Mouse (Mus musculus): ENCODE measurements at regions not wholly inside any gene's neighbourhood (a gene's known extent, or its start where the extent isn't known, plus 50 kb on each side); places are given as distances from the start of the nearest gene placed in this dataset.

DNA sequence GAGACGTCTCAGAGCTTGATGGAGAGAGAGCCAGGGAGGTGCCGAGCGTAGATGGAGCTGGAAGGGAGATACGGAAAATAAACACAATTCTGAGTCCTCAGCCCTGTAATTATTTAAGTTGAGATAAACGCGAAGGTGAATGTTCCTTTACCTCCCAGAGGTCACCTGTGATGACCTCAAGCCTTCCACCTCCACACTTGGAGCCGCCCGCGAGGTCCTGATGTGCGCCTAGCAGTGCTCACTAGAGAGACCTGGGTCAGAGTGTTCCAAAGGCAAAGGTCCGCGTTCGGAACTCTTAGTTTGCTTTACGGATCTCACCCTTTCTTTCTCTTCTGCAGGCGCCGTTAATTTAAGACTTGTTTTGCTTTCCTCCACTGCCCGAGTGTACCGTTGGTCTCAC is 117.0 kb upstream of the Krr1 start:
- Histone ChIP-seq H3K27ac (replicated peaks) (no peak overlapping the region), H3K9ac (no peak overlapping the region), H3K4me1 (replicated peaks) (no peaks in the 10 kb centered on the region), H3K4me3 (no peak overlapping the region), H3K36me3 (no peaks in the 10 kb centered on the region), H3K4me2 (no peak overlapping the region), H3K9me3 (no peaks in the 10 kb centered on the region), H3K27me3 (no peaks in the 10 kb centered on the region)
- WGBS: 94% methylated on average over 18 of the region's 18 CpGs
- ATAC-seq (ENCODE audit: low FRiP score, low read depth): no peak

DNA sequence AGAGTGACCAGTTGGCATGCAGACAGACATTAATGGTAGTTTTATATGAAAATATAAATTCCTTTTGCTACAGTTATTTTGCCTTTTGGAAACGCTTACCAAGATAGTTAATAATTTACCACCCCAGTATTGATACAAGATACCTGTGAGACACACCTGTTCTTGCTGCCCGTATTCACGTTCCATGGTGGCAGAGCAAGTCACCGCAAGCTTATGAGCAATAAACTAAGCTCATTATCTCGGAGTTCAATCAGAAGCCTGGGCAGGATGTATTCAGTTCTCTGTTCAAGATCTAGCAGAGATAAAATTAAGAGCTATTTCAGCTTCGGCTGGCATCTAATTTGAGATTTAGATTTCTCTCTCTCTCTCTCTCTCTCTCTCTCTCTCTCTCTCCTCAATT is 114.1 kb upstream of the Krr1 start:
- no peaks in the 10 kb centered on the region for H3K27me3 ChIP-seq
- H3K36me3 ChIP-seq: no peaks in the 10 kb centered on the region
- H3K4me1 ChIP-seq (replicated peaks): no peaks in the 10 kb centered on the region
- WGBS: 88% methylated on average over 6 of the region's 6 CpGs
- H3K4me3 ChIP-seq: no peak overlapping the region
- H3K9ac ChIP-seq: no peak overlapping the region
- H3K4me2 ChIP-seq: no peak overlapping the region
- H3K27ac ChIP-seq (replicated peaks): no peak overlapping the region
- H3K9me3 ChIP-seq: no peaks in the 10 kb centered on the region
- no peak for ATAC-seq (ENCODE audit: low FRiP score, low read depth)

- 80% methylated on average over 8 of the region's 8 CpGs for WGBS
- peaks cover 7% of the 10 kb centered on the region; the same call in 1 of the 2 replicates for H3K4me1 ChIP-seq (replicated peaks)
These were observed 107.1 kb upstream of the Krr1 start for GRCm38 (mm10) chr10:111865286-111865830.

DNA sequence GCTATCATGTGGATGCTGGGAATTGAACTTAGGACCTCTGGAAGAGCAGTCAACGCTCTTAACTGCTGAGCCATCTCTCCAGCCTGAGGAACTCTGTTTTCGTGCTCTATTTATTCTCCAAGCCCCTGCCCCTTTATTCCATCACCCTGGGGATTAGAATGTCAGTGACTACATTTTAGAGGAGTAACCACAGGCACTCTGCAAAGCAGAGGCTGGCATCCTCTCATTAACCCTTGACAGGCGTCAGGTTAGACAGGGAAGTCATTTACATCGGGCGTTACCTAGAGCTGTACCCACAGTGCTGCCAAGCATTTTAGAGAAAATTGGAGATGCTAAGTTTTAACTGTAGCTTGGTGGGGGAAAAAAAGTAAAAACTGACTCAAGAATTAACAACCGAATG is 105.4 kb upstream of the Krr1 start:
- peak; percentile 48; the same call in 1 of the 2 replicates for ATAC-seq (ENCODE audit: low FRiP score, low read depth)
- no peaks in the 10 kb centered on the region for H3K9me3 ChIP-seq
- no peaks in the 10 kb centered on the region for H3K36me3 ChIP-seq
- H3K4me3 ChIP-seq: no peak overlapping the region
- 0 out of 2 replicates have a peak overlapping the region, but pooled peaks have one; percentile 4 for H3K4me2 ChIP-seq
- H3K27me3 ChIP-seq: no peaks in the 10 kb centered on the region
- no peak overlapping the region for H3K27ac ChIP-seq (replicated peaks)
- H3K4me1 ChIP-seq (replicated peaks): peaks cover 7% of the 10 kb centered on the region; the same call in 1 of the 2 replicates
- WGBS: 9% methylated on average over 6 of the region's 6 CpGs
- no peak overlapping the region for H3K9ac ChIP-seq

More at GRCm38 (mm10) chr10:111865286-111865830, 107.1 kb upstream of the Krr1 start:
- Histone ChIP-seq H3K9me3 (no peaks in the 10 kb centered on the region), H3K36me3 (no peaks in the 10 kb centered on the region), H3K9ac (no peak overlapping the region), H3K27me3 (no peaks in the 10 kb centered on the region), H3K4me2 (no peak overlapping the region), H3K27ac (replicated peaks) (no peak overlapping the region), H3K4me3 (no peak overlapping the region)
- no peak for ATAC-seq (ENCODE audit: low FRiP score, low read depth)

DNA sequence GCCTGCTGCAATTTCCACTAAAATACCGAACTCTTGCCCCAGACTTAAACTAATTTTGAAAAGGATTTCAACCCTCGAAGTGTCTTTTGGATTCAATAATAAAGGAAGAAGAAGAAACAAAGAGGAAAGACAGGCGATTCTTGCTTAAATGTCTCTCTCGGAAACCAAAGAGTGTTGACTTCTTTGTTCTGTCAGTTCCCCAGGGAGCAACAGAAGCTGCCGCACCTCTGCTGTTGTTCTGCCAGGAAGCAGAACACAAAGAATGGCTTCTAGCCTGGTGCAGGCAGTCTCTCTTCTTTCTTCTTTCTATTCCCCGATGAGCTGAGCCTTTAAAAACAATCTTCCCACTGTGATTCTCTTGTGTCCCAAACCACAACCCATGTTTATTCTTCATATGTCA is 104.9 kb upstream of the Krr1 start:
- H3K27ac ChIP-seq (replicated peaks): 0 out of 2 replicates have a peak overlapping the region, but pooled peaks have one; percentile 22
- 0 out of 2 replicates have a peak overlapping the region, but pooled peaks have one; percentile 4 for H3K4me2 ChIP-seq
- H3K9ac ChIP-seq: no peak overlapping the region
- no peak for ATAC-seq (ENCODE audit: low FRiP score, low read depth)
- no peaks in the 10 kb centered on the region for H3K36me3 ChIP-seq
- peaks cover 7% of the 10 kb centered on the region; the same call in 1 of the 2 replicates for H3K4me1 ChIP-seq (replicated peaks)
- no peaks in the 10 kb centered on the region for H3K27me3 ChIP-seq
- H3K4me3 ChIP-seq: no peak overlapping the region
- under 1% methylated on average over 6 of the region's 6 CpGs for WGBS
- no peaks in the 10 kb centered on the region for H3K9me3 ChIP-seq

DNA sequence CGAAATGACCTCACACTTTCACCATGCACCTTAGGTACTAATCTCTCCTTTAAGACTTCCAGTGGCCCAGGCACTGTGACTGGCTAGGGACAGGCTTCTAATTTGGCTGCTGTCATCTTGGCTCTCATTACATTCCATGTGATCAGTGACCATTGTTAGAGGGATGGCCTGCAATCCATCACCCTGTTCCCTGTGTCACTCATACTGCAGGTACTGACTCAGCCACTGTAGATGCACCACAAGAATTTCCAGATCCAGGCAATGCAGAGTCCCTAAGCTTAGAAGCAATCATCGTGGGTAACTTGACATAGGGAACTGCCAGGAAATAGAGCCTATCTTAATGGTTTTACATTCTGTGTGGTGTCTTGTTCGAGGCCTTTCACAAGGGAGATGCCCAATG is 92.1 kb upstream of the Krr1 start:
- no peak for ATAC-seq (ENCODE audit: low FRiP score, low read depth)
- H3K27ac ChIP-seq (replicated peaks): no peak overlapping the region
- H3K36me3 ChIP-seq: no peaks in the 10 kb centered on the region
- H3K4me2 ChIP-seq: no peak overlapping the region
- no peak overlapping the region for H3K9ac ChIP-seq
- H3K9me3 ChIP-seq: no peaks in the 10 kb centered on the region
- H3K4me1 ChIP-seq (replicated peaks): peaks cover 13% of the 10 kb centered on the region
- no peak overlapping the region for H3K4me3 ChIP-seq
- H3K27me3 ChIP-seq: no peaks in the 10 kb centered on the region
- WGBS: 69% methylated on average over 3 of the region's 3 CpGs

DNA sequence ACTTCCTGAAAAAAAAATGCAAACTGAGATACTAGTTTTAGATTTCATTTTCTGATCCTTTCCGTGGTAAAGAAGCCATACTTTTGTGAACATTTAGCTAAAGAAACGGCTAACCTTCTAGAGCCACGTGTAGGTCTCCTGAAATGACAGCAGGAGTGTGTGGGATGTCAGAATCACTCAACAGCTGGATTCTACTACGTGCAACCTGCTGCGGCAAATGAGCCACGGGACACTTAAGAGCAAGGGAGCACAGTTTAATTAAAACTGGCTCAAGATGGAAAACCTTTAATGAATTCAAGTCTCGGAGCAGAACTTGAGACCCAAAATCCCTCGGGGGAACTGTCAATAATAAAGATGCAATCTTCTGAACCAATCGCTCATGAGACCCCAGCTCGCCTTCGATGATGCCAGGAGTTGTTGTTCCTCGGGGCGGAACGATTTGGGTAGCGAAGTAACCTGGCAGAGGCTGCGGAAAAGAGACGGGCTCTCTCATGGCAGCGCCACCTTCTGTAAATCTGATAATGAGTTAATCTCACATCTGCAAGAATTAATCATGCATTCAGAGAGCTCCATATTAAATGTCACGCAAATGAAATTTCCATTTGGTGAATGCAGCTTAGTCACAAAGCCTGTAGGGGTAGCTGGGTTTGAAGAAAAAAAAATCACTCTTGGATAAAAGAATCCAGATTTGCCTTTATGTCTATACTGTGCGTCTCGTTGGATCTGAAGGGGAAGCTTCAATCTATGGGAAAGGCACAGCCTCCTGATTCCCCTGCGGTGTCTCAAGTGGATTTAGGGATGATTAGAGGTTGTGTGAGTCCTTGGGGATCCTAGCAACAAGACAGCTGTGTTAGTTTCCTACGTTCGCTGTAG is 90.9 kb upstream of the Krr1 start:
- peak overlapping the region; percentile 16 for H3K4me3 ChIP-seq
- H3K36me3 ChIP-seq: no peaks in the 10 kb centered on the region
- peaks cover 13% of the 10 kb centered on the region for H3K4me1 ChIP-seq (replicated peaks)
- peak overlapping the region; percentile 51 for H3K27ac ChIP-seq (replicated peaks)
- peak; percentile 53; the same call in 1 of the 2 replicates for ATAC-seq (ENCODE audit: low FRiP score, low read depth)
- H3K4me2 ChIP-seq: peak overlapping the region; percentile 51
- 35% methylated on average over 24 of the region's 24 CpGs for WGBS
- H3K9me3 ChIP-seq: no peaks in the 10 kb centered on the region
- H3K27me3 ChIP-seq: no peaks in the 10 kb centered on the region
- H3K9ac ChIP-seq: peak overlapping the region; percentile 22; the same call in 1 of the 2 replicates

GRCm38 (mm10) chr10:111882521-111882920 is 89.9 kb upstream of the Krr1 start:
- WGBS: 93% methylated on average over 6 of the region's 6 CpGs
- ATAC-seq (ENCODE audit: low FRiP score, low read depth): no peak

GRCm38 (mm10) chr10:111884701-111885100 is 87.8 kb upstream of the Krr1 start:
- H3K36me3 ChIP-seq: no peaks in the 10 kb centered on the region
- H3K4me1 ChIP-seq (replicated peaks): peaks cover 13% of the 10 kb centered on the region
- peak; percentile 73 for ATAC-seq (ENCODE audit: low FRiP score, low read depth)
- no peak overlapping the region for H3K9ac ChIP-seq
- H3K9me3 ChIP-seq: no peaks in the 10 kb centered on the region
- H3K27me3 ChIP-seq: no peaks in the 10 kb centered on the region
- H3K4me2 ChIP-seq: no peak overlapping the region
- no peak overlapping the region for H3K27ac ChIP-seq (replicated peaks)
- H3K4me3 ChIP-seq: no peak overlapping the region
- WGBS: 44% methylated on average over 4 of the region's 4 CpGs

More at GRCm38 (mm10) chr10:111882521-111882920, 89.9 kb upstream of the Krr1 start:
- Histone ChIP-seq H3K4me1 (replicated peaks) (peaks cover 13% of the 10 kb centered on the region), H3K36me3 (no peaks in the 10 kb centered on the region), H3K9me3 (no peaks in the 10 kb centered on the region), H3K4me3 (no peak overlapping the region), H3K27me3 (no peaks in the 10 kb centered on the region), H3K4me2 (no peak overlapping the region), H3K9ac (no peak overlapping the region), H3K27ac (replicated peaks) (no peak overlapping the region)

- no peak for ATAC-seq (ENCODE audit: low FRiP score, low read depth)
- Histone ChIP-seq H3K4me1 (replicated peaks) (no peaks in the 10 kb centered on the region), H3K9me3 (no peaks in the 10 kb centered on the region), H3K4me3 (no peak overlapping the region), H3K9ac (no peak overlapping the region), H3K27me3 (no peaks in the 10 kb centered on the region), H3K36me3 (no peaks in the 10 kb centered on the region), H3K27ac (replicated peaks) (no peak overlapping the region), H3K4me2 (no peak overlapping the region)
- WGBS: 92% methylated on average over 5 of the region's 5 CpGs
These were observed 83.4 kb upstream of the Krr1 start for GRCm38 (mm10) chr10:111889111-111889510.

DNA sequence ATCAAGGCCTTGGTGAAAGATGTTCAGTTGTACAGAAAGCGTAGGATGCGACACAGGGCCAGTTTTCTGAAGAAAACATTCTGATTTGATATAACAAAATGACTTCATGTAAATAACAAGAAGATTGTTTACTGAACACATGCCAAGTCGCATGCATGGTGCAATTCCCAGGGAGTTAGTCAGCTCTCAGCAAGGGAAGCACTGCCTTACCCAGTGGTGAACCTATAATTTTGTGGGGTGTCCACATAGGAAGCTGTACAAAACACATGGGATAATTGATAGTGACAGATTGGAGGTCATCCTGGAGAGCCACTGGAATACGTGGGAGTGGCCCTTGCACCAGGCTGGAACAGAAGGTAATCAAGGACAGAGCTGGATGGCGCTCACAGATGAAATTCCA is 79.0 kb upstream of the Krr1 start:
- H3K9me3 ChIP-seq: no peaks in the 10 kb centered on the region
- H3K27ac ChIP-seq (replicated peaks): no peak overlapping the region
- 83% methylated on average over 5 of the region's 5 CpGs for WGBS
- H3K4me2 ChIP-seq: no peak overlapping the region
- no peak overlapping the region for H3K9ac ChIP-seq
- no peak overlapping the region for H3K4me3 ChIP-seq
- no peaks in the 10 kb centered on the region for H3K4me1 ChIP-seq (replicated peaks)
- no peaks in the 10 kb centered on the region for H3K36me3 ChIP-seq
- no peaks in the 10 kb centered on the region for H3K27me3 ChIP-seq
- ATAC-seq (ENCODE audit: low FRiP score, low read depth): no peak

- H3K9me3 ChIP-seq: no peaks in the 10 kb centered on the region
- no peak overlapping the region for H3K4me2 ChIP-seq
- ATAC-seq (ENCODE audit: low FRiP score, low read depth): no peak
- no peak overlapping the region for H3K27ac ChIP-seq (replicated peaks)
- no peak overlapping the region for H3K4me3 ChIP-seq
- no peaks in the 10 kb centered on the region for H3K4me1 ChIP-seq (replicated peaks)
- 86% methylated on average over 8 of the region's 8 CpGs for WGBS
- H3K36me3 ChIP-seq: no peaks in the 10 kb centered on the region
- H3K27me3 ChIP-seq: no peaks in the 10 kb centered on the region
- no peak overlapping the region for H3K9ac ChIP-seq
These were observed 78.5 kb upstream of the Krr1 start for GRCm38 (mm10) chr10:111893941-111894340.

Data from hindbrain, embryonic 15.5 days (tissue).